Comparison of ENCODE assay signal across 21 mouse cellular contexts in the genomic region with DNA sequence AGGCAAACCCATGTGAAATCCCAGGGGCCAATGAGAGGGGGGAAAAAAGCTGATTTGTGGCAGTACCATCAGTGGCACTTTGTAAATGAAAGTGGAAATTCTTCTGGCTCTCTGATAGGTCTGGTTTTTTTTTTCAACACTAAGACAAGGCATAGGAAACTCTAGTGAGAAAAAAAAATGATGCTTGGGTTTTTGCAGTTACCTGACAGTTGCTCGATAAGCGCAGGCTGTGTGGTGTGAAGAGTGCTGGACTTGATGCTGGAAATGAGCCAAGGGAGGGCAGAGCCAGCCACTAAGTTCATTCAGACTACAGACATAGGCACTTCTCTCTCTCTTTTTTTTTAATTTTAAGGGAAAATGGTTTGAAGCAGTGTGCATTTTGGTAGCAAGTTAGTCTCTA.
DNase-seq lines count a peak whose midpoint lies in the region; ATAC-seq and TF ChIP-seq lines count a peak whose summit lies in the region.
"Had no signal": no experiment of that assay in that cellular context is flagged by ENCODE, and none has a peak within 500 bp of the region (broad histone marks: within the 10 kb centered on the region; RNA-seq: fewer than 3 reads in every experiment).

No protein-coding gene starts in this region.

- no peak overlapping the region for H3K9ac ChIP-seq in CH12.LX (ENCODE audit: insufficient read depth, low read depth)
- no peak overlapping the region for H3K9ac ChIP-seq in intestine, postnatal 0 days (ENCODE audit: low read depth, low read length)
- H3K9ac ChIP-seq: forebrain, postnatal 0 days; hindbrain, embryonic 12.5 days; hindbrain, embryonic 15.5 days had no signal

- no peak overlapping the region for H3K4me2 ChIP-seq in CH12.LX (ENCODE audit: insufficient read depth, low read depth, poor library complexity, severe bottlenecking)
- no peak overlapping the region for H3K4me2 ChIP-seq in intestine, postnatal 0 days (replicated peaks; ENCODE audit: low read depth)
- H3K4me2 ChIP-seq: heart, embryonic 11.5 days; hindbrain, embryonic 12.5 days; hindbrain, embryonic 15.5 days had no signal

- H3K4me1 ChIP-seq in CH12.LX (ENCODE audit: control insufficient read depth in 1 of 2, insufficient read depth in 2 of 2): peaks cover 0 to 15% of the 10 kb centered on the region in 2 experiments; a peak in 1 of 4 replicates
- H3K4me1 ChIP-seq in intestine, postnatal 0 days (replicated peaks; ENCODE audit: control insufficient read depth, insufficient read depth, low read length): no peaks in the 10 kb centered on the region
- H3K4me1 ChIP-seq: hindbrain, embryonic 12.5 days; hindbrain, embryonic 15.5 days had no signal

- no peaks in the 10 kb centered on the region for H3K27me3 ChIP-seq in CH12.LX (replicated peaks)
- no peaks in the 10 kb centered on the region for H3K27me3 ChIP-seq in intestine, postnatal 0 days (replicated peaks; ENCODE audit: control insufficient read depth, insufficient read depth, low read length)

- no peak for TF ChIP-seq RAD21 in CH12.LX (IDR thresholded peaks at IDR 0.05; ENCODE audit: low read depth, low read length)

- dilution Hi-C loops in CH12.LX (cut with MboI; ENCODE audit: extremely low pct_ligation_motif_present, extremely low pct_unique_long_range_greater_than_20kb, low sequenced_read_pairs): no loop called here

- no peaks in the 10 kb centered on the region for H3K36me3 ChIP-seq in CH12.LX (replicated peaks in 1 of 2; ENCODE audit: control insufficient read depth in 1 of 2, insufficient read depth in 1 of 2, low read length in 1 of 2)
- no peaks in the 10 kb centered on the region for H3K36me3 ChIP-seq in intestine, postnatal 0 days (ENCODE audit: control insufficient read depth, insufficient read depth)
- H3K36me3 ChIP-seq: hindbrain, embryonic 12.5 days; hindbrain, embryonic 15.5 days had no signal

- no peak for TF ChIP-seq EP300 in CH12.LX (IDR thresholded peaks at IDR 0.05; ENCODE audit: low read length)

- TF ChIP-seq CTCF in CH12.LX (conservative IDR thresholded peaks at IDR 0.05 in 1 of 2, IDR thresholded peaks at IDR 0.05 in 1 of 2; ENCODE audit: low read depth in 2 of 2, low read length in 2 of 2): no peak
- no peak for TF ChIP-seq CTCF in intestine, postnatal 0 days (IDR thresholded peaks at IDR 0.05; ENCODE audit: low read depth)

- WGBS in intestine, postnatal 0 days: 80% methylated on average over 2 of the region's 2 CpGs

- no peaks in the 10 kb centered on the region for H3K9me3 ChIP-seq in CH12.LX (replicated peaks; ENCODE audit: low read length)
- H3K9me3 ChIP-seq in intestine, postnatal 0 days (ENCODE audit: control insufficient read depth): no peaks in the 10 kb centered on the region
- H3K9me3 ChIP-seq: hindbrain, embryonic 12.5 days; hindbrain, embryonic 15.5 days had no signal

- peak; percentile 70; the same call in 1 of the 2 replicates for ATAC-seq in erythroblast, adult 5-6 weeks (replicated peaks; ENCODE audit: low FRiP score, poor library complexity, severe bottlenecking)
- no peak for ATAC-seq in intestine, postnatal 0 days
- ATAC-seq: forebrain, embryonic 14.5 days; Patski had no signal

- no peak overlapping the region for H3K4me3 ChIP-seq in CH12.LX (replicated peaks in 1 of 3; ENCODE audit: low read depth in 2 of 3, low read length in 2 of 3, poor library complexity in 1 of 3)
- no peak overlapping the region for H3K4me3 ChIP-seq in intestine, postnatal 0 days (ENCODE audit: low read depth, low read length)
- H3K4me3 ChIP-seq: gastrocnemius, adult 2 months; hindbrain, embryonic 12.5 days; hindbrain, embryonic 15.5 days had no signal

- H3K79me2 ChIP-seq in CH12.LX (replicated peaks; ENCODE audit: control insufficient read depth, extremely low read depth, insufficient read depth, poor library complexity, severe bottlenecking): no peaks in the 10 kb centered on the region

- TF ChIP-seq POLR2A in CH12.LX (IDR thresholded peaks at IDR 0.05; ENCODE audit: low read depth, low read length): no peak

- in situ Hi-C loops in CH12.LX (cut with MboI; ENCODE audit: low pct_ligation_motif_present, low pct_unique_long_range_greater_than_20kb, low sequenced_read_pairs): loop anchor here (25.0 kb wide), 2 partner anchors 192 to 342 kb away; no protein-coding TSS in a partner anchor

- no peak overlapping the region for H3K27ac ChIP-seq in CH12.LX (ENCODE audit: insufficient read depth, low read depth)
- H3K27ac ChIP-seq in intestine, postnatal 0 days (ENCODE audit: low read depth, low read length): no peak overlapping the region
- H3K27ac ChIP-seq: gastrocnemius, adult 2 months; hindbrain, embryonic 12.5 days; hindbrain, embryonic 15.5 days had no signal

- DNase-seq in CH12.LX (ENCODE audit: extremely low read depth) (no peak), MEL-GATA-1-ER (ENCODE audit: extremely low read depth, low read depth) (peak; percentile 16)
- DNase-seq in adrenal gland, adult 2 months: no peak
- DNase-seq in left cerebral cortex, adult 9 months (ENCODE audit: low spot score in 2 of 2): no peak
- DNase-seq: adrenal gland, postnatal 25 days; B cell, adult 2 months; cerebellum, adult 18-20 months; cerebellum, adult 9-10 months; cerebellum, postnatal 25 days; forebrain, postnatal 0 days; gastrocnemius, adult 2 months; gastrocnemius, postnatal 14 days; heart, adult 11 months; kidney, adult 11 months had no signal

TF ChIP-seq in CH12.LX, 34 proteins besides CTCF, POLR2A, EP300 and RAD21:
- no peak for TF ChIP-seq CHD2 (IDR thresholded peaks at IDR 0.05; ENCODE audit: low read length)
- TF ChIP-seq ZNF384 (IDR thresholded peaks at IDR 0.05; ENCODE audit: low read depth, low read length): peak; percentile 63
